Mouse (Mus musculus): ENCODE measurements around the gene Pisd. TPM values are rescaled to one million over a fixed set of nuclear protein-coding genes. Genes with fewer than 3 reads are reported as not detected.
"Not testable (repeated sequence)": the region's sequence is repeated elsewhere in the genome, so short reads cannot be mapped to it uniquely, and the experiment has no call there.

Gene Pisd
- polyA plus RNA-seq (2015; fragmentation: Nextera tagmentation; extraction: Ambion mirVana): 48.3 and 50.3 TPM in 2 replicates

DNA sequence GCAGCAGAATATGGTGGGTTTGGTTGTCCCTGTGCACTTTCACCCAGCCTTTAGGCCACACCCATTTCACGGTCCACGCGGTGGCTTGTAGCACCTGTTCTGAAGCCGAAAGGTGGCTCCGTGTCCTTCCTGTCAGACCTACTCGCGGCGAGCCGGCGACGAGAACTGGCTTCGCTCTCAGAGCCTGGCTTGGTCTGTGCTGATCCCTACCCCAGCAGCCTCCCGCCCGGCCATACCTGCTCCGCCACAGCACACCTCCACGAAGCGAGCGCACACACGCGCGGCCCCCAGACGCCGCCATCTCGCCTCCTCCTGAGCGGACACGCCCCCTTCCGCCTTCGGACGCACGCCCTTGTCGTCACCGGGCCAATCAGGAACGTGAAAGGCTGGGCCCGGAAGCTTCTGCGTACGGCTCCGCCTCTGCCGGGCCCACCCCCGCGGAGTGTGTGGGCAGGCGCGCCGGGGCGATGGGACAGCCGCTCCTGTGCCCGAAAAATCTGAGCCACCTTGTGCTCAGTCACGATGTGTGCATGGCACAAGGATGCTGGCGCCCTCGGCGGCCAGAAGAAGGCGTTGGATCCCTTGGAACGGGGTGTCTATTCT, at the start of gene Pisd:
Pisd (minus strand) TSS at position 334 of the 603 bp plus-strand sequence.
- DNase-seq (ENCODE audit: low spot score): peak; percentile 96

DNA sequence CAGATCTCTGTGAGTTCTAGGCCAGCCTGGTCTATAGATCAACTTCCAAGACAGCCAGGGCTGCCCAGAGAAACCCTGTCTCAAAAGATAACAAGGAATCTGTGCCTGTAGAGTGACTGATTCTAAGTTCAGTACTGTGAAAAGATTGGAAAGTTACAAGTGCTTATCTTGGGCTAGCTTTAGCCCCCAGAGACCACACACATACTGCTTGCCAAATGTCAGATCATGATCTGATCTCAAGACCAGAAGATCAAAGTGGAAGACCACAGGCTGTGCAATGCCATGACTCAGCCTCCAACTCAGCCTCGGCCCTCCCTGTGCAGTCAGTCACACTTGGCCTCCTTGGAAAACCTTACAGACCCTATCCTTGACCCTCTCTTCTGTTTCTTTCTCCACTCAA, 49.1 kb upstream of the Pisd start:
- no peak for DNase-seq (ENCODE audit: low spot score)

DNA sequence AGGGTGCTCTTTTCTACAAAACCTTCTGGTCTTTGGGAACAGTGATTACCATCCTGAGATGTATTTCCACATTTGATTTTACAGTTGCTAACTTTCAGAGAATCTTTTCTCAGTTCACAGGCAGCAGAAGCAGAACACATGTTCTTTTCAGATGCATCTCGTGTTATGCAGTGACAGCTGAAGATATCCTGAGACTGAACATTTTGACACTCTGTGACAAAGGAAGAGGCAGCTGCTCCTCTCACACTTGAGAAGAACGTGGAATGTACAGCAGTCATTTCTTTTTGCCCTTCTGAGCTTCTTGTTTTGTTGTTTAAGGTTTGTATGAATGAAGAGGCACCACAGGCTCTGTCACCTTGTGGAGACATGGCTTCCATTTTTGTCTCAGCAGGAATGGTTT, 44.6 kb upstream of the Pisd start:
- no peak for DNase-seq (ENCODE audit: low spot score)

DNA sequence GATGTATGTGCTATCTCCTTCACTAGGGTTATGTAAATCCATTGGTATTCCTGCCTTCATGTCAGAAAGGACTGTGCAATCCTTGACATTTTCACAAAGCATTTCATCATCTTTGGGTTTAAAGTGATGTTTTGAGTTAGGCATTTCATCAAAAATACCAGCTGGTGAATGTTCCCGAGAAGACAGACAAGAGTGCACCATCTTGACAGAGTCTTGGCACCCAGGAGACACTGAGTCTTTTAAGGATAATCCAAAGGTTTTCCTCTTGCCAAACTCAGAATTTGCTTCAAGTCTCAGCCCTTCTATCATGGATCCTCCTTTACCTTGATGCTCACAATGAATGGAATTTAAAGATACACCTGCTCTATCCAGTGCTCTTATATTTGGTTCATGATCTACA, 43.3 kb upstream of the Pisd start:
- not testable (repeated sequence) for DNase-seq (ENCODE audit: low spot score)

DNA sequence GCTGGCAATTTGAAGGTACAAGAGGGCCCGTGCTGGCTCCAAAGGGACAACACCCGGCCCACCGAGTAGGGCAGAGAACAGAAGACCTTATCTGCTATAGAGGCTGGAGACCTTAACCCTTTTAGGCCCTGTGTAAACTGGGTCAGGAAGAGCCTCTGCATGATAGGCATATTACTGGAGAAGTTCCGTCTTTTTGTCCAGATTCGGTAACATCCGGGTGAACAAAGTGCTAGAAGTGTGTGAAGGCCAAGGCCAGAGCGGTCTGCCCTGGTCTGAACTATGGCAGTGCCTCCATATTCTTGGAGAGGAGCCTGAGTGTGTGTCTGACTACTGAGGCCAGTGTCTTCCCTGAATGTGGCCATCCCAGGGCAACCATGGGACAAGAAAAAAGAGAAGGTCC, 41.6 kb upstream of the Pisd start, which contains the start of gene Gm20671:
Gm20671 (minus strand) TSS at position 101 of the 400 bp plus-strand sequence.
- no peak for DNase-seq (ENCODE audit: low spot score)

DNA sequence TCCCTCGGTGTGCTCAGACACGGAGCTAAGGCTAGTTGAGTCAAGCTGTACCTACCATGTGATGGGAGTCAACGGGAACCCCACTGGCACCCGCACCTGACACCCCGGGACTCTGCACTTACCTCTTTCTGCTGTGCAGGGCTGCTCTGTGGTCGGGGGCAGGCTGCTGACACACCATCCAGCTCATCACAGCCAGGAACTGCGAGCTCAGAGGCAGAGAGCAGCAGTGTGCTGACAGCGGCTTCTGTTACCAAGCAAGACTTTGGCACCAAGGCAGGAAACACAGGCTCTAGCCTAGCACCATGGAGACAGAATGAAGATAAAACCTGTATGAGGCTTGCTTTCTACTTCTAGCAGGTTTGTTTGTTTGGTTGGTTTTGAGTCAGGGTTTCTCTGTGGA, 35.0 kb upstream of the Pisd start:
- DNase-seq (ENCODE audit: low spot score): no peak

DNA sequence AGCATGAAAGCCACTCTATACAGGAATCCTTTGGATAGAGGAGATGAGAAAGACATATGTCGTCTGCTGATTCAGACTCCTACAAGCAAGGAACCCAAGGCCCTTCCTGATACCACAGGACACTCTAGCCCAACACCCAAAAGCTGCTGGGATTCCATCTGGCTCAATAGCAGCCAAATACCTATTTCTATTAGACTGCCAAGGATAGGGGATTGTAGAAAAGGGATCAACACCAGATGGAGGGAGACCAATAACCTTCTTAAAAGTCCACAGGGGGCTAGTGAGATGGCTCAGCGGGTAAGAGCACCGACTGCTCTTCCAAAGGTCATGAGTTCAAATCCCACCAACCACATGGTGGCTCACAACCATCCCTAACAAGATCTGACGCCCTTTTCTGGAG, 29.9 kb upstream of the Pisd start:
- no peak for DNase-seq (ENCODE audit: low spot score)

DNA sequence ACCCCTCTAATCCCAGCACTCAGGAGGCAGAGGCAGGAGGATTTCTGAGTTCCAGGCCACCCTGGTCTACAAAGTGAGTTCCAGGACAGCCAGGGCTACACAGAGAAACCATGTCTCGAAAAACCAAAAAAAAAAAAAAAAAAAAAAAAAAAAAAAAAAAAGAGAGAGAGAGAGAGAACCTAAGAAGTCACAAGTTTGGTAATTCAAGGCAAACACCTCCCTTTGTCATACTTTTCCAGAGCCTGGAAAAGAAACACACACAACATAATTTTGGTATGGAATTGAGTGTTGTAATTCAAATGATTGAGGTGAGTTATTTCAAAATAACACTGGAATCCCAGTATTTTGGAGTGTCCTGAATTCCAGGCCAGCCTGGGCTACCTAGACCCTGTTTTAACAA, 1.0 kb upstream of the Pisd start:
- DNase-seq (ENCODE audit: low spot score): not testable (repeated sequence)

DNA sequence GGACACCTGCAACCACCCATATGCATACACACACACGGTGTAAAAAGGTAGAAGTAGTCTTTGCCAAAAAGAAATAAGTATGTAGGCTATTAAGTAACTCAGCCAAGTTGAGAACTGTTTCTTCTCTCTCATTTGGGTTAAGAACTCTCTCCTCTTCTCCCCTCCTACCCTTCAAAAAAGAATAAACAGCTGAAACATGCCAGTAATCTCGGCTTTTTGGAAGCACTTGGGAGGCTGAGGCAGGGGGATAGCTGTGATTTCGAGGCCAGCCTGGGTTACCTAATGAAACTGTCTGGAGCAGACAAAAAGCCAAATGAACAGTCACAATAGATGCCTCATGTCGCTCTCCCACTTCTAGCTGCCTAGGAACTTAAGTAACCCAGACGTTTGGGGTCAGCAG, 720 bp downstream of the Pisd start:
- no peak for DNase-seq (ENCODE audit: low spot score)

DNA sequence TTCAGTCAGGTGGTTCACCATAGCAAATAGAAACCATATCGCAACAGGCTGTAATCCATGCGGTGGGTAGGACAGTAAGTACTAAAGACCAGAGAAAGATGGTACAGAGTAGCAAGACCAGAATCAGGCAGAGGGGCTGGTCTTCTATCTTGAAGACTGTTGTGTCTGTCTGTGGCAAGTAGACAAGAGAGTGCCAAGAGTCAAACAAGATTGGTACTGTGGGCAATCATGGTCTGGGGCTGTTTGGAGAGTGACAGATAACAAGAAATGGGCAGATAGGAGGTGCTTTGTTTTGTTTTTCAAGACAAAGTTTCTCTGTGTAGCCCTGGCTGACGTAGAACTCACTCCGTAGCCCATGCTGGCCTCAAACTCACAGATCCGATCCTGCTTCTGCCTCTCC, 3.9 kb downstream of the Pisd start:
- no peak for DNase-seq (ENCODE audit: low spot score)

DNA sequence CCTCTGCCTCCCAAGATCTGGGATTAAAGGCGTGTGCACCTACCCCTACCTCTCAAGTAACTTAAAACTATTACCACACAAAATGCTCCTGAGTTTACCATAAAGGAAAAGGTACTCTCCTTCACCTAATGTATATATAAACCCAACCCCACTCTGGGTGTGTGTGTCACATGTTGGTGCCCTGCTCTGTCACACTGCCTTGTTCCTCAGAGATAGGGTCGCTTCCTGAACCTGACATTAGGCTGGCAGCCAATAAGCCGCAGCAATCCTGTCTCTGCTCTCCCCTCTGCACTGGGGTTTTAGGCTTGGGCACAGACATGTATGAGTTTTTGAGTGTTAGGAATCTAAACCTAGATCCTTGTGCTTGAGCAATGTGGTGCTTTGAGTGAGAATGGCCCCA, 7.3 kb downstream of the Pisd start:
- DNase-seq (ENCODE audit: low spot score): no peak

DNA sequence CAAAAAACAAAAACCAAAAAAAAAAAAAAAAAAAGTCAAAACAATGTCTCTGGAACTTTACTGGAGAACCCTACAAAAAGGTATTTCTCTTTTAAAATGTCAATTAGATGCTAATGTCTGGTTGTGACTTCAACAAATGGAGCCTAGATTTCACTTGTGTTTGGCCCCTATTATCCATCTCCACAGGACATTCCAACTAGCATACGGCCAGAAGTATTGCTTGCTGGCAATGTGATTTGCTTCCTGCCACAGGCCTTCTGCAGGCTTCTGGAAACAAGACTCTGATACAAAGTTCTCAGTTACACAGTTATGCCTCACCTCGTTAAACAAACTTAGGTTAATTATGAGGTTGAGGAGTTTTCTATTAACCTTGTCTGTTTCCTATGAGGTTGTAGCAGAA, 13.1 kb downstream of the Pisd start:
- DNase-seq (ENCODE audit: low spot score): no peak

DNA sequence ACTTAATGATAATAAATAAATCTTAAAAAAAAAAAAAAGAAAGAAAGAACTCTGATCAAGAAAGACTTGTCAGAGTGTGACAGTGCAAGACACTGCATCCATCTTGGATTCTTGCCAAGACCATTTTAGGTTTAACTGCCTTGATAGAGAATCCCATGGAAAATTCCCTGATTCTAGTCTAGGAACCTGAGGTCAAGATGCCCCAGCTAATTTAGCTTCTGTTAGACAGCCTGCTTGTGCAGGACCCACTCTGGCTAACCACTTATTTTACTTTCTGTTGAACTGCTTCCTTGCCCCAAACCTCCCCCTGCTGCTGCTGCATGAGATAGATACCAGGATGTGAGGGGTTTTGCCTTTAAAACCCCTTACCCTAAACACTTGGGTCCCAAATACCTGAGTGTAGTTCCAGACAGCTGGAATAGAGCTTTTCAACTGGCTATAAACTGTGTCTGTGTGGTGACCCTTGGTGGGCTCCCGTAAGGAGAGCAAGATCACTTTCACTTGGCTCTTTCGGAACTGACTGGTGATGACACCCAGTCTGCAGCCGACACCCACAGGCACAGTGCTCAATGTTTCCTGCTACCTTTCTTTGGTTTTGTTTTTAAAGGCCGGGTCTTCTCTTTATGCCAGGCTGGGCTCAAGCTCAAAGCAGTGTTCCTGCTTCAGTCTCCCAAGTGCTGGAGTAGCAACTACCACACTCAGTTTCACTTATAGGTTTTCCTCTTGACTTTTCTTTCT, 17.6 kb downstream of the Pisd start:
- no peak for DNase-seq (ENCODE audit: low spot score)

DNA sequence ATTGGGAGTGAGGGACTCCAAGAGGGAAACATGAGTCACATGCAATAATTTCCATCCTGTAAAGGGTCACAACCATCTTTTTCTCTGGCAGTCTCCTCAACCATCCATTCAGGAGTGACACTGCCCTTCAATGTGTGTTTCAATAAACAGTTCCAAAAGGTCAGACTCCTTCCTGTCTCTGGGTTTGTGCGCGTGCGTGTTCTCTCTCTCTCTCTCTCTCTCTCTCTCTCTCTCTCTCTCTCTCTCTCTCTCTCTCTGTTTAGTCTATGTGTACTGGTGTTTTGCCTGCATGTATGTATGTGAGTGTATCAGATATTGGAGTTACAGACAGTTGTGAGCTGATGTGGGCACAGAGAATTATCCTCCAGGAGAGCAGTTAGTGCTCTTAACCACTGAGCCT, 18.4 kb downstream of the Pisd start:
- no peak for DNase-seq (ENCODE audit: low spot score)

DNA sequence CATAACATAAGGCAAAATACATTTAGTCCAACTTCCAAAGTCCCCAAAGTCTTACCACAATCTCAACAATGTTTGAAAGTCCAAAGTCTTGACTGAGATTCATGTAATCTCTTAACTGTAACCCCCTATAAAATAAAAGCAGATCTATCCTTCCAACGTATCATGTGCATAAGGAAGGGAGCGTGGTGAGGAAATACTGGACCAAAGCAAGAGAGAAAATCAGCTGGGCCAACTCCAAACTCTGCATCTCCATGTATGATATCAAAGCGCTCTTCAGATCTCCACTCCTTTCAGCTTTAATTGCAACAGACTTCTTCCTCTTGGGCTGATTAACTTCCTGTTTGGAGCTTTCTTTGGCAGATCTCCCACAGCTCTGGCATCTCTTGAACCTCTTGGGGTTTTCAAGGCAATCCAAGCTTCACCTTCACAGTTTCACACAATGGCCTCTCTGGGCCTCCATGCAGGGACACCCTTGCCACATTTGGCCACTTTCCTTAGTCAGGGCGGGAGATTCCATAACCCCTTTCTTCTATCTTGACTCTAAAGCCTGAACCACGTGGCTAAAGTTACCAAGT, 23.8 kb downstream of the Pisd start:
- DNase-seq (ENCODE audit: low spot score): no peak

DNA sequence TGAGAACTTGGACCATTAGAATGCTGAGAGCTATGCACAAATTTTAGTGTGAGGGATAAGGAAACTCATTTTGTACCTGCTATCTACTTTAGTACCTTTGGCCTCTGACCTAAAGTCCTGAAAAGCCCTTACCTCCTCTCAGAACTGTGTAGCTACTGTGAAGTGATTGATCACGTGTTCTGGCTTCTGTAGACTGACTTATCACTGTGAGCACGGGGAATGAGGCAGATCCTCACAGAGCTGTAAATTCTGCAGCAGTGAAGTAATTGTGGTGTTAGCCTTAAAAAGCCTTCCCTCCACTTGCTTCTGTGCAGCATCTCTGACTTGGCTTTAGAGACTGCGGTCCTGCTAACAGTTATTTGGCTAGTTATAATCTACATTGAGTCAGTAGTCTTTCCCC, 24.7 kb downstream of the Pisd start:
- no peak for DNase-seq (ENCODE audit: low spot score)

DNA sequence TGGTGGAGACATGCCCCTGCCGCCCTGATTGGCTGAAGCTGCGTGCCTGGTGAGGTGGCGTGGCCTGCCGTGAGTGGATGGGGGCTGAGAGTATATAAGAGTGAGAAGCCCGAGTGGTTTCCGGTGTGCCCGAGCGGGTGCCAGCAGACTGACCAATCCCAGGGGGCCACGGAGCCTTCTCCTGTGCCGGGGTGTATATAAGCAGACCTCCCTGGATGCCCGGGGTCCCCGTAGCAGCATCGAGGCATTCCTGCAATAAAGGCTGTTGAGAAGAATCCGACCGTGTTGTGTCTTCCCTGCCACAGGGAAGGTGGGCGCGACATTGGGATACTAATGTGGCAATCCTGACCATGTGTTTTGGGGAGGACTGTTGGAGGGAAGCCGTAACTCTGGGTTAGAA, 25.1 kb downstream of the Pisd start:
- DNase-seq (ENCODE audit: low spot score): not testable (repeated sequence)

DNA sequence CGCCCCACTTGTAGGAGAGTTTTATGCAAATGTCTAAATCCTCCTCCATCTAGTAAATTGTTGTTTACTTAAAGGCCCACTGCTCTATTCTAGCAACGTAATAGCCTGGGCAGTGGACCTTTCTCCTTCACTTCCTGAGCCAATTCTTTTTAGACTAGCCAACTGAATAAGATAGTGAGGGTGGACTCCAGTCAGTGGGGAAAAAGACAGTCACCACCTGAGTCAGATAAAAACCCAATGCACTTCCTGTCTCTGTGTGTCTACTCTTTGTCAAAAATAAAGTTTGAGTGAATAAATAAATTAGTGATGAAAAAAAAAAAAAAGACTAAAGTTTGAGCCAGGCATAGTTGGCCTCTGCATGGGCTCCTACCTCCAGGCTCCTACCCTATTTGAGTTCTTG, 25.8 kb downstream of the Pisd start:
- DNase-seq (ENCODE audit: low spot score): no peak

DNA sequence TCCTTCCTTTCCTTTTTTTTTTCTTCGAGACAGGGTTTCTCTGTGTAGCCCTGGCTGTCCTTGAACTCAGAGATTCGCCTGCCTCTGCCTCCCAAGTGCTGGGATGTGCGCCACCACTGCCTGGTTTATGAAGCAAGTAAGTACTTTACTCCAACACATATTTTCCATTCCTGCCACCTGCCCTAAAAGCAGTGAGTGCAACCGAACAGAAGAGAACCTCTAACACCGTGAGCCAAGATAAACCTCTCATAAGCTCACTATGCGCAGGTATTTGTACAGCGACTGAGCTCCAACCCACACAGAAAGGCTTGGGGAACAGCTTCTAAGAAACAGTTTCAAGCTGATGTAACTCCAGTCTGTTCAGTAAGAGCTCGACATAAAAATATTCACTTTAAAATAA, 29.3 kb downstream of the Pisd start:
- DNase-seq (ENCODE audit: low spot score): no peak

DNA sequence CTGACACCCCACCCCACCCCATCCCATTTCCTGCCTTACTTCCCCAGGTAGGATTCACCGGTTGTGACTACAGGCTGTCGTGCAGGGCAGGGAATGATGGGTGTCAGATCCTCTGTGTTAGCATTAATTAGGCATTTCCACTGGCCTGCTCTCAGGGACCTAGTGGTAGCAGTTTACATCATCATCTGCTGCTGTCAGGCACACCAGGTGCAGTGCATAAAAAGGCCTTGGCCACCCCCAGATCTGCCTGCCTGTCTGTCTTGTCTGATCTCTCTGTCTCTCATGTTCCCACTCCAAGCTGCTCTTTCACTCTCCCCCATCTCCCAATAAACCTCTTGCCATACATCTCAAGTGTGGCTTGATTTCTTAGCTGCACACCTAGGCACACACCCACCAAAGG, 33.7 kb downstream of the Pisd start:
- DNase-seq (ENCODE audit: low spot score): no peak

DNA sequence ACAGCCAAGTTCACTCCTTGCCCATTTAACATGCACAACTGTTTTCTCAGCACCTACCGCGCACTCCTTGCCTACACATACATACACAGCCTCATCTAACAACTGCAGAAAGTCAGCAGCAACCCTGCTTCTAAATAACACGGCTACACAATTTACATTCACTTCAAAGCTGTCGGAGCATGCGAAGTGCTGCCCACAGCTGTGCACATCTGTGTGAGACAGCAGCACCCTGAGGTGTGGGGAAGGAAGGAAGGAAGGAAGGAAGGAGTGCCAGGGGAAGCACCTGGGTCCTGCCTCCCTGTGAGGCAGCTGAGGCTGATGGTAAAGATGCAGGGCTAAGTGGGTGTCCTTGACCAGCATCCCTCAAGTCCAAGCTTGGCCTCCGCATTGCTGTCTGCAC, 36.5 kb downstream of the Pisd start:
- peak; percentile 71 for DNase-seq (ENCODE audit: low spot score)

DNA sequence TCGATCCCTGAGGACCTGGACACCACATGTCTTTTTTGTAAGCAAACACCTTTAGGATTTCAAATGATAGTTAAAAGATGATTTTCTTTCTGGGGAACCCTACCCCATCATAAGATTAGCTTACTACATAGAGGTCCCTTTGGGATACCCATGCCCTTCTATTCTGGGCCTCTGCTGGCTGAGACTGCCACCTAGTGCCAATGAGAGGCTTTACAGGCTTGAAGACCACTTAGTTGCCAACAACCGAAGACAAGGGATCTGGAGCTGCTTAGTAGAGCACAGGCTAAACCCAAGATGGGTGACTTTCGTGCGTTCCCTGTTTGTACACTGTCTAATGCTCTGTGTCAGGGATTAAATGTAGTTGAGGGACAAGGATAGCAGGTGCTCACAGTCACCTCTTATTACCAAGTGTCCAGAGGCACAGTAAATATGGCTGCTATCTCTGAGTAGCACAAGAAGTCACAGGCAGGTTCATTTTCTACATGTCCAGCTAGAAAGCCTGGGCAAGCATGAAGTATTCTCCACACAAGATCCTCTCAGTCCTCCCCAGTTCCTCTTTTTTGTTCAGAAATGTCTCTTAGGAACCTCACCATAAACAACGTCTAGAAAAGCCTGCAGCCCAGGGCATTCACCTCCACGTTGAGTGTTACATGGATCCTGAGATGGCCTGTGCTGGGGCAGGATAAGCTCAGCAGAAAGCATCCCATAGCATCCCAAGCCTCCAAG, 37.6 kb downstream of the Pisd start:
- peak; percentile 76 for DNase-seq (ENCODE audit: low spot score)

All from thymus, postnatal 0 days (tissue).